Mouse (Mus musculus) embryonic fibroblast, embryonic 13.5 days (primary cell): ENCODE measurements around the gene Gja6. TPM values are rescaled to one million over a fixed set of nuclear protein-coding genes. Genes with fewer than 3 reads are reported as not detected.

Source experiments
- H3K27ac ChIP-seq: 2 replicates; pipeline ENCODE4 v1.5.1; 2012; ENCODE audit warnings: low read length, control low read depth, inconsistent platforms; ENCODE audit not compliant: insufficient read depth
- H3K4me1 ChIP-seq: 2 replicates; pipeline ENCODE4 v1.6.1; 2011; ENCODE audit warnings: low read length; ENCODE audit not compliant: control insufficient read depth, insufficient read depth
- H3K4me3 ChIP-seq: 2 replicates; pipeline ENCODE4 v1.5.1; 2011; ENCODE audit warnings: mild to moderate bottlenecking, control low read depth, low read length; ENCODE audit not compliant: insufficient read depth
- CTCF ChIP-seq: IDR thresholded peaks from 2 replicates; pipeline ENCODE4 v1.5.1; 2011; ENCODE audit warnings: mild to moderate bottlenecking, control low read depth, low read length, moderate library complexity, borderline replicate concordance; ENCODE audit not compliant: insufficient read depth
- POLR2A ChIP-seq: IDR thresholded peaks from 2 replicates; pipeline ENCODE4 v1.6.1; 2011; ENCODE audit warnings: low read depth, mild to moderate bottlenecking, control low read depth, low read length, moderate library complexity
- polyA plus RNA-seq: library from polyadenylated mRNA; stranded (reverse); fragments of >200 nt; gene quantifications from 2 replicates; pipeline ENCODE4 v1.2.4, GENCODE M21; 2011; ENCODE audit warnings: low read depth; ENCODE audit not compliant: missing spikeins, insufficient read length

The Gja6 gene
- polyA plus RNA-seq, 1 experiment, result not detected

GRCm38 (mm10) chrX:160901118-160901517 lies 5.7 kb downstream of the Gja6 start:
- Histone ChIP-seq H3K4me3 (no peak overlapping the region), H3K4me1 (no peaks in the 10 kb centered on the region)
- TF ChIP-seq POLR2A (no peak), CTCF (no peak)

GRCm38 (mm10) chrX:160892077-160892476 lies 14.8 kb downstream of the Gja6 start:
- Histone ChIP-seq H3K4me3 (no peak overlapping the region), H3K27ac (no peak overlapping the region), H3K4me1 (no peaks in the 10 kb centered on the region)
- TF ChIP-seq CTCF (no peak), POLR2A (no peak)

More at GRCm38 (mm10) chrX:160901118-160901517, 5.7 kb downstream of the Gja6 start:
- no peak overlapping the region for H3K27ac ChIP-seq

DNA sequence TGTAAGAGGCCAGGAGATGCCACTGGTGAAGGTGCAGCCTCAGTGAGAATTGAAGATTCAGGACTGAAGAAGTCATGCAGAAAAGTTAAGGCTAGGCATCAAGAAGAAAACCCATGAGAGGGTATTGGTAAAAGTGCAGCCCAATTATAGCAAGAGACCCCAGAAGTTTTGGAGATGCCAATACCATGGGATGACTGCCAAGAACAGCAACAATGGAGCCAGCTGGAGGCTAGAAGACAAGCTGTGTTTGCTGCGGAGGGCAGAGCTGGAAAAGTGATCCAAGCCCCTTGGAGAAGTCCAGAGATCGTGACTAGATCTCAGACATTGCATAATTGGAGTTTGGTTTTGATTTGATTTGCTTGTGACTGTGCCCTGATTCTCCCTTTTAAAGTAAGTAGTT lies 20.6 kb downstream of the Gja6 start:
- no peak overlapping the region for H3K4me3 ChIP-seq
- no peak overlapping the region for H3K27ac ChIP-seq
- no peaks in the 10 kb centered on the region for H3K4me1 ChIP-seq
- TF ChIP-seq POLR2A, result no peak
- no peak for TF ChIP-seq CTCF

- H3K4me1 ChIP-seq, result no peaks in the 10 kb centered on the region
- no peak overlapping the region for H3K27ac ChIP-seq
- no peak overlapping the region for H3K4me3 ChIP-seq
- TF ChIP-seq POLR2A, result no peak
- no peak for TF ChIP-seq CTCF
Measured at GRCm38 (mm10) chrX:160866576-160866975, 40.3 kb downstream of the Gja6 start.

- Histone ChIP-seq H3K4me1 (no peaks in the 10 kb centered on the region), H3K4me3 (no peak overlapping the region), H3K27ac (no peak overlapping the region)
- TF ChIP-seq CTCF (no peak), POLR2A (no peak)
Measured at GRCm38 (mm10) chrX:160865022-160865421, 41.8 kb downstream of the Gja6 start.

DNA sequence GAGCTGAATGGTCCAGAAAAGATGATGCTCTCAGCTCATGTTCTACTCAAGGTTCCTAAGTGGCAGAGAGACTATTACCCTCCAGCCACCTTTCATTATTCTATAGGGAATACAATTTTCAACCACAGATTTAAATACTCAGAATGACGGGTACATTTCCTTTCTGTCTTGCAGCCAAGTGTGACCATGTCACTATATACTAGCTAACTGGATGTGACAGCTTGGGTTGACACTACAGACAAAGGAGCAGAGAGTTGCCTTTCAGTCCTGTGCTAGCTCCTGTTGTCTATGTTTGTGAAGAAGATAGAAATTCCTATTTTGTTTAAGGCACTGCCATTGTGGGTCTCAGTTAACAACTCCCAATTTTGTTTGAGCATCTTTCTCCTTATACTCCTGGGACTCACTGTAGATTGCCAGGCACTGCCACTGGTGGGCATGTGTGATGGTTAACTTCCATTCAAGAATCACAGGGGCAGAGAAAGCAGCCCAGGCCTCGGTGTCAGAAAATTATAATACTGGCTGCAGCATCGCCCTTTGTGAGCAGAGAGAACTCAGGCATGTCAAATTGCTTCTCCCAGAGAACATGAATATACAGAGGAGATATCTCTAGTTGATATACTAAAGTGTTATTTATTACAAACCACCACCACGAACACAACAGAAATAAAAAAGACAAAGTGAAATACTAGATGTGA lies 43.0 kb downstream of the Gja6 start:
- H3K27ac ChIP-seq, result no peak overlapping the region
- TF ChIP-seq CTCF, result no peak
- TF ChIP-seq POLR2A, result no peak
- no peak overlapping the region for H3K4me3 ChIP-seq
- H3K4me1 ChIP-seq, result no peaks in the 10 kb centered on the region

Other genes starting within 250 kb of the Gja6 start
- 1.0 and 2.2 TPM in 2 replicates for gene Ppef1, start 171.3 kb downstream of the Gja6 start, polyA plus RNA-seq
- gene Rs1, start 139.0 kb downstream of the Gja6 start, polyA plus RNA-seq, result not detected in 2 replicates
- 2.6 and 4.4 TPM in 2 replicates for gene Cdkl5, start 87.7 kb upstream of the Gja6 start, polyA plus RNA-seq
- gene Scml2, start 210.1 kb upstream of the Gja6 start, polyA plus RNA-seq, result 2.2 and 3.2 TPM in 2 replicates